Mouse (Mus musculus) gastrocnemius, postnatal 10 days (tissue): ENCODE results near the gene Fat2. TPM values are rescaled to one million over a fixed set of nuclear protein-coding genes. Genes with fewer than 3 reads are reported as not detected.

Source experiments
- total RNA-seq, 2 experiments: library from RNA; stranded (reverse); gene quantifications; 2 replicates each; pipeline ENCODE4 v1.2.3; 2021

The Fat2 gene
- total RNA-seq, 2 experiments from 2014 or later, result 0.14 to 0.26 TPM

Other genes with a start within 250 kb of the Fat2 start
- 10 to 100 TPM; 12.3 to 14.5 TPM for gene Gm2a, start 238.4 kb downstream of the Fat2 start, total RNA-seq
- gene Slc36a3, start 184.9 kb downstream of the Fat2 start, total RNA-seq, result not detected
- gene Slc36a2, start 151.5 kb downstream of the Fat2 start, total RNA-seq, result 1 to 10 TPM; 3.4 to 6.5 TPM
- 1 to 10 TPM; 7.3 to 7.4 TPM for gene Slc36a1, start 132.2 kb downstream of the Fat2 start, total RNA-seq
- gene Sparc, start 86.6 kb upstream of the Fat2 start, total RNA-seq, result 1,000 to 10,000 TPM; 2,118 to 2,804 TPM
- 10 to 100 TPM; 66.8 to 84.1 TPM for gene Atox1, start 124.7 kb upstream of the Fat2 start, total RNA-seq
- 10 to 100 TPM; 66.0 to 69.4 TPM for gene G3bp1, start 133.1 kb upstream of the Fat2 start, total RNA-seq